Mouse (Mus musculus) liver, adult (tissue): ENCODE results near the gene Gnb2.

Source experiments
- GATA4 ChIP-seq: IDR thresholded peaks from 2 replicates; pipeline ENCODE4 v1.6.1; 2014; ENCODE audit warnings: mild to moderate bottlenecking, low read length; ENCODE audit not compliant: insufficient replicate concordance

Gene Gnb2

GRCm38 (mm10) chr5:137512847-137513794 lies 20.2 kb downstream of the Gnb2 start:
- no peak for TF ChIP-seq GATA4

GRCm38 (mm10) chr5:137511706-137512105 lies 21.6 kb downstream of the Gnb2 start:
- TF ChIP-seq GATA4: no peak

GRCm38 (mm10) chr5:137510573-137511390 lies 22.5 kb downstream of the Gnb2 start:
- no peak for TF ChIP-seq GATA4

- TF ChIP-seq GATA4: no peak
Measured at GRCm38 (mm10) chr5:137510014-137510501, 23.3 kb downstream of the Gnb2 start.

- no peak for TF ChIP-seq GATA4
Measured at GRCm38 (mm10) chr5:137504041-137504440, 29.3 kb downstream of the Gnb2 start.

GRCm38 (mm10) chr5:137502667-137503110 lies 30.6 kb downstream of the Gnb2 start:
- no peak for TF ChIP-seq GATA4

GRCm38 (mm10) chr5:137501709-137502666 lies 31.3 kb downstream of the Gnb2 start, which contains the start of gene Pop7:
Gene Pop7, minus strand, starts transcription at chr5:137502518.
- peak; percentile 98; the same call in 1 of the 2 replicates for TF ChIP-seq GATA4

- TF ChIP-seq GATA4: no peak
Measured at GRCm38 (mm10) chr5:137500186-137500585, 33.1 kb downstream of the Gnb2 start.

GRCm38 (mm10) chr5:137493831-137494230 lies 39.5 kb downstream of the Gnb2 start:
- TF ChIP-seq GATA4: no peak

GRCm38 (mm10) chr5:137491559-137491958 lies 41.8 kb downstream of the Gnb2 start:
- TF ChIP-seq GATA4: no peak

- no peak for TF ChIP-seq GATA4
Measured at GRCm38 (mm10) chr5:137487616-137488015, 45.7 kb downstream of the Gnb2 start.

- no peak for TF ChIP-seq GATA4
Measured at GRCm38 (mm10) chr5:137485851-137486155, 47.5 kb downstream of the Gnb2 start.

GRCm38 (mm10) chr5:137485071-137485850 lies 48.0 kb downstream of the Gnb2 start:
- no peak for TF ChIP-seq GATA4

GRCm38 (mm10) chr5:137481897-137482296 lies 51.4 kb downstream of the Gnb2 start:
- no peak for TF ChIP-seq GATA4
